Mouse (Mus musculus): ENCODE data around the gene Hp1bp3. TPM values are rescaled to one million over a fixed set of nuclear protein-coding genes. Genes with fewer than 3 reads are reported as not detected.

Hp1bp3 gene
- 182 and 198 TPM in 2 replicates for polyA plus RNA-seq (2014; fragmentation: Nextera tagmentation; extraction: Ambion mirVana)

DNA sequence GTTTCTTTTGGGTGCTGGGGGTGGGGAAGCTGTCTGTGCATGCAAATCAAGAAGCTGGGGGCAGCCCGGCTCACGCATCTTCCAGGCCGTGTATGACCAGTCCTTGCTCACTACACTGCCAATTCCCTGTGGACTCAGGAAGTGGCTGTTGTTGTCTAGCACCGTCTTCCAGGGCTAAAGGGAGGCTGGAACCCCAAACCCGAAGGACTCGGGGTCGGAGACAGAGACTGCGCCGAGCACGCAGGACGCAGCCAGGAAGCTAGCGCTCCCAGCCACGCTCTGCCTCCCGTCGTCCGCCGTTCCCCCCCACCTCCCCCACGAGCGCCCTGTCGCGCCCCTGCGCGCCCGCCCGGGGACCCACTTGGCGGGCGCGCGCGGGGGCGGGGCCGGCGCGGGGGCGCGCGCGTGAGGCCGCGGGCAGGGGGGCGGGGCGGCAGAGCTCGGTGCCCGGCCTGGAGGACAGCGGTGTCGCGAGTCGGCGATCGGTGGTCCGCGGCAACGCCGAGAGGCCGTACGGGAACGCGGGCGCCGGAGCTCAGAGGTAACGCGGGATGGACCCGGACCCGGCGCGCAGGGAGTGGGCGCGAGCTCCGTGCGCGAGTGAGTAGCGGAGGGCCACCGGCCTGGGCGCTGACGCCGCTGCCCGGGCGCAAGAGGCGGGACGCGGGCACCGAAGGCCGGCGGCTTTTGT lies at the start of gene Hp1bp3:
TSS of gene Hp1bp3 (plus strand) at position 97 of the 691 bp plus-strand sequence.
- Histone ChIP-seq H3K9ac (ENCODE audit: low read length) (peak within 1 kb of the TSS; percentile 97), H3K27me3 (ENCODE audit: control insufficient read depth, insufficient read depth, low read length) (no peaks in the 10 kb centered on the region), H3K4me3 (ENCODE audit: low read depth, low read length) (peak within 1 kb of the TSS; percentile 99), H3K27ac (ENCODE audit: low read depth, low read length) (peak within 1 kb of the TSS; percentile 99), H3K36me3 (ENCODE audit: control insufficient read depth, insufficient read depth, low read length) (no peaks in the 10 kb centered on the region), H3K4me1 (ENCODE audit: control insufficient read depth, insufficient read depth, low read length) (peaks cover 9% of the 10 kb centered on the region), H3K9me3 (ENCODE audit: control insufficient read depth, low read length) (no peaks in the 10 kb centered on the region), H3K4me2 (peak within 1 kb of the TSS; percentile 67)
- under 1% methylated on average over 57 of the region's 84 CpGs for WGBS
- ATAC-seq (ENCODE audit: low FRiP score) (peak; percentile 83), DNase-seq (ENCODE audit: low spot score, missing footprints) (peak; percentile 98)

- 95% methylated on average over 10 of the region's 10 CpGs for WGBS
- Histone ChIP-seq H3K4me3 (ENCODE audit: low read depth, low read length) (no peak overlapping the region), H3K27ac (ENCODE audit: low read depth, low read length) (no peak overlapping the region), H3K27me3 (ENCODE audit: control insufficient read depth, insufficient read depth, low read length) (no peaks in the 10 kb centered on the region), H3K9me3 (ENCODE audit: control insufficient read depth, low read length) (no peaks in the 10 kb centered on the region), H3K9ac (ENCODE audit: low read length) (no peak overlapping the region), H3K4me2 (no peak overlapping the region), H3K36me3 (ENCODE audit: control insufficient read depth, insufficient read depth, low read length) (peaks cover 18% of the 10 kb centered on the region), H3K4me1 (ENCODE audit: control insufficient read depth, insufficient read depth, low read length) (peaks cover 11% of the 10 kb centered on the region; the same call in 1 of the 2 replicates)
- ATAC-seq (ENCODE audit: low FRiP score) (no peak), DNase-seq (ENCODE audit: low spot score, missing footprints) (no peak)
Observed at GRCm38 (mm10) chr4:138166519-138166918, 49.6 kb upstream of the Hp1bp3 start.

GRCm38 (mm10) chr4:138168162-138168561 lies 47.9 kb upstream of the Hp1bp3 start:
- no peak overlapping the region for H3K9ac ChIP-seq (ENCODE audit: low read length)
- ATAC-seq (ENCODE audit: low FRiP score) (no peak), DNase-seq (ENCODE audit: low spot score, missing footprints) (no peak)
- H3K27me3 ChIP-seq (ENCODE audit: control insufficient read depth, insufficient read depth, low read length): no peaks in the 10 kb centered on the region
- WGBS: 82% methylated on average over 3 of the region's 3 CpGs
- peaks cover 9% of the 10 kb centered on the region; the same call in 1 of the 2 replicates for H3K4me1 ChIP-seq (ENCODE audit: control insufficient read depth, insufficient read depth, low read length)
- peaks cover 22% of the 10 kb centered on the region for H3K36me3 ChIP-seq (ENCODE audit: control insufficient read depth, insufficient read depth, low read length)
- H3K4me2 ChIP-seq: no peak overlapping the region
- no peak overlapping the region for H3K4me3 ChIP-seq (ENCODE audit: low read depth, low read length)
- no peak overlapping the region for H3K27ac ChIP-seq (ENCODE audit: low read depth, low read length)
- H3K9me3 ChIP-seq (ENCODE audit: control insufficient read depth, low read length): no peaks in the 10 kb centered on the region

- WGBS: 95% methylated on average over 4 of the region's 4 CpGs
- Histone ChIP-seq H3K36me3 (ENCODE audit: control insufficient read depth, insufficient read depth, low read length) (peaks cover 23% of the 10 kb centered on the region), H3K4me1 (ENCODE audit: control insufficient read depth, insufficient read depth, low read length) (no peaks in the 10 kb centered on the region; the same call in 1 of the 2 replicates), H3K9ac (ENCODE audit: low read length) (no peak overlapping the region), H3K4me2 (no peak overlapping the region), H3K9me3 (ENCODE audit: control insufficient read depth, low read length) (no peaks in the 10 kb centered on the region), H3K4me3 (ENCODE audit: low read depth, low read length) (no peak overlapping the region), H3K27me3 (ENCODE audit: control insufficient read depth, insufficient read depth, low read length) (no peaks in the 10 kb centered on the region), H3K27ac (ENCODE audit: low read depth, low read length) (no peak overlapping the region)
- DNase-seq (ENCODE audit: low spot score, missing footprints) (no peak), ATAC-seq (ENCODE audit: low FRiP score) (no peak)
Observed at GRCm38 (mm10) chr4:138169420-138169819, 46.7 kb upstream of the Hp1bp3 start.

- no peak for DNase-seq (ENCODE audit: low spot score, missing footprints)
- H3K27ac ChIP-seq (ENCODE audit: low read depth, low read length): no peak overlapping the region
- H3K9me3 ChIP-seq (ENCODE audit: control insufficient read depth, low read length): no peaks in the 10 kb centered on the region
- 93% methylated on average over 4 of the region's 4 CpGs for WGBS
- H3K27me3 ChIP-seq (ENCODE audit: control insufficient read depth, insufficient read depth, low read length): no peaks in the 10 kb centered on the region
- H3K9ac ChIP-seq (ENCODE audit: low read length): no peak overlapping the region
- no peak overlapping the region for H3K4me3 ChIP-seq (ENCODE audit: low read depth, low read length)
- ATAC-seq (ENCODE audit: low FRiP score): no peak
- H3K4me1 ChIP-seq (ENCODE audit: control insufficient read depth, insufficient read depth, low read length): no peaks in the 10 kb centered on the region
- no peak overlapping the region for H3K4me2 ChIP-seq
- peaks cover 28% of the 10 kb centered on the region for H3K36me3 ChIP-seq (ENCODE audit: control insufficient read depth, insufficient read depth, low read length)
Observed at GRCm38 (mm10) chr4:138172686-138173085, 43.4 kb upstream of the Hp1bp3 start.

- H3K4me1 ChIP-seq (ENCODE audit: control insufficient read depth, insufficient read depth, low read length): no peaks in the 10 kb centered on the region
- H3K4me3 ChIP-seq (ENCODE audit: low read depth, low read length): no peak overlapping the region
- H3K27ac ChIP-seq (ENCODE audit: low read depth, low read length): no peak overlapping the region
- no peak overlapping the region for H3K9ac ChIP-seq (ENCODE audit: low read length)
- H3K36me3 ChIP-seq (ENCODE audit: control insufficient read depth, insufficient read depth, low read length): peaks cover 44% of the 10 kb centered on the region
- ATAC-seq (ENCODE audit: low FRiP score) (no peak), DNase-seq (ENCODE audit: low spot score, missing footprints) (no peak)
- H3K9me3 ChIP-seq (ENCODE audit: control insufficient read depth, low read length): no peaks in the 10 kb centered on the region
- H3K27me3 ChIP-seq (ENCODE audit: control insufficient read depth, insufficient read depth, low read length): no peaks in the 10 kb centered on the region
- no peak overlapping the region for H3K4me2 ChIP-seq
- WGBS: 96% methylated on average over 5 of the region's 5 CpGs
Observed at GRCm38 (mm10) chr4:138179391-138179790, 36.7 kb upstream of the Hp1bp3 start.

DNA sequence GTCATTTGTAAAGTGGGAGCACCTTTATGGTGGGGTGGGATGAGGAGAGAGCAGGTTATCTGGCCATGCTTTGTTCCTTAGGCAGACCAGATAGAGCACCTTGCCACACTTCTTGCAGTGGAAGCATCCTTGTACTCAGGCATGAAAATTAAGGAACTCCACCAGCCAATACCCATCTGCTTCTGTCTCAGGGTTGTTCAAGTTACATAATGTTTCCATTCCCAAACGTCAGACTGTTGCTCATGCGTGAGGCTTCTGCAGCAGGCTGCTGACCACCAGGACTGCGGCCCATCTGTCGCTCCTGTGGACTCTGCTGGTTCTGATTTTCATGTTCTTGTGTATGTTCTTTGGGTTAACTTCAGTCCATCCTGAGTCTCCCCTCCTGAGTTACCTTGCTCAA lies 35.4 kb upstream of the Hp1bp3 start:
- Histone ChIP-seq H3K36me3 (ENCODE audit: control insufficient read depth, insufficient read depth, low read length) (peaks cover 36% of the 10 kb centered on the region), H3K27ac (ENCODE audit: low read depth, low read length) (no peak overlapping the region), H3K9ac (ENCODE audit: low read length) (no peak overlapping the region), H3K4me3 (ENCODE audit: low read depth, low read length) (no peak overlapping the region), H3K4me1 (ENCODE audit: control insufficient read depth, insufficient read depth, low read length) (no peaks in the 10 kb centered on the region), H3K9me3 (ENCODE audit: control insufficient read depth, low read length) (no peaks in the 10 kb centered on the region), H3K27me3 (ENCODE audit: control insufficient read depth, insufficient read depth, low read length) (no peaks in the 10 kb centered on the region), H3K4me2 (no peak overlapping the region)
- 93% methylated on average over 4 of the region's 4 CpGs for WGBS
- ATAC-seq (ENCODE audit: low FRiP score) (no peak), DNase-seq (ENCODE audit: low spot score, missing footprints) (no peak)

GRCm38 (mm10) chr4:138184056-138184455 lies 32.0 kb upstream of the Hp1bp3 start:
- no peaks in the 10 kb centered on the region for H3K4me1 ChIP-seq (ENCODE audit: control insufficient read depth, insufficient read depth, low read length)
- 95% methylated on average over 5 of the region's 5 CpGs for WGBS
- no peak overlapping the region for H3K9ac ChIP-seq (ENCODE audit: low read length)
- ATAC-seq (ENCODE audit: low FRiP score): no peak
- H3K27me3 ChIP-seq (ENCODE audit: control insufficient read depth, insufficient read depth, low read length): no peaks in the 10 kb centered on the region
- DNase-seq (ENCODE audit: low spot score, missing footprints): no peak
- peaks cover 32% of the 10 kb centered on the region for H3K36me3 ChIP-seq (ENCODE audit: control insufficient read depth, insufficient read depth, low read length)
- H3K4me2 ChIP-seq: no peak overlapping the region
- H3K4me3 ChIP-seq (ENCODE audit: low read depth, low read length): no peak overlapping the region
- no peaks in the 10 kb centered on the region for H3K9me3 ChIP-seq (ENCODE audit: control insufficient read depth, low read length)
- H3K27ac ChIP-seq (ENCODE audit: low read depth, low read length): no peak overlapping the region

- Histone ChIP-seq H3K4me2 (no peak overlapping the region), H3K27ac (ENCODE audit: low read depth, low read length) (no peak overlapping the region), H3K9ac (ENCODE audit: low read length) (no peak overlapping the region), H3K4me3 (ENCODE audit: low read depth, low read length) (no peak overlapping the region), H3K9me3 (ENCODE audit: control insufficient read depth, low read length) (no peaks in the 10 kb centered on the region), H3K36me3 (ENCODE audit: control insufficient read depth, insufficient read depth, low read length) (peaks cover 32% of the 10 kb centered on the region), H3K27me3 (ENCODE audit: control insufficient read depth, insufficient read depth, low read length) (no peaks in the 10 kb centered on the region), H3K4me1 (ENCODE audit: control insufficient read depth, insufficient read depth, low read length) (no peaks in the 10 kb centered on the region)
- no peak for DNase-seq (ENCODE audit: low spot score, missing footprints)
- WGBS: 94% methylated on average over 5 of the region's 5 CpGs
- ATAC-seq (ENCODE audit: low FRiP score): no peak
Observed at GRCm38 (mm10) chr4:138184573-138184981, 31.5 kb upstream of the Hp1bp3 start.

Measured in midbrain, embryonic 11.5 days (tissue).